In genomic region chr13:76256350-76256749, GRCm38 (mm10) we compare ENCODE assay signal across 16 mouse cellular contexts. TPM values are rescaled to one million over a fixed set of nuclear protein-coding genes. Genes with fewer than 3 reads are reported as not detected.
A peak's percentile ranks its signal among the peaks of the same experiment; 100 is the strongest.
DNase-seq lines count a peak whose midpoint lies in the region; ATAC-seq and TF ChIP-seq lines count a peak whose summit lies in the region.
"Had no signal": no experiment of that assay in that cellular context is flagged by ENCODE, and none has a peak within 500 bp of the region (broad histone marks: within the 10 kb centered on the region; RNA-seq: fewer than 3 reads in every experiment).

No protein-coding gene starts in this region.

- peak; percentile 86 for TF ChIP-seq EP300 in CH12.LX (IDR thresholded peaks at IDR 0.05; ENCODE audit: low read length)

- peak; percentile 37; the same call in 1 of the 2 replicates for ATAC-seq in granulocyte monocyte progenitor cell, adult 5-6 weeks (replicated peaks; ENCODE audit: poor library complexity, severe bottlenecking)
- ATAC-seq in midbrain, embryonic 15.5 days (replicated peaks) = no peak
- ATAC-seq: forebrain, embryonic 16.5 days; inflammation-experienced regulatory T-cells, adult 6 months had no signal

- H3K4me1 ChIP-seq in CH12.LX (ENCODE audit: control insufficient read depth in 1 of 2, insufficient read depth in 2 of 2) = peaks cover 25 to 58% of the 10 kb centered on the region in 2 experiments
- H3K4me1 ChIP-seq in midbrain, embryonic 15.5 days = no peaks in the 10 kb centered on the region
- H3K4me1 ChIP-seq: embryonic facial prominence, embryonic 15.5 days; limb, embryonic 10.5 days had no signal

- no peaks in the 10 kb centered on the region for H3K79me2 ChIP-seq in CH12.LX (replicated peaks; ENCODE audit: control insufficient read depth, extremely low read depth, insufficient read depth, poor library complexity, severe bottlenecking)

- 84% methylated on average over 3 of the region's 3 CpGs for WGBS in midbrain, embryonic 15.5 days

- in situ Hi-C loops in CH12.LX (cut with MboI; ENCODE audit: low pct_ligation_motif_present, low pct_unique_long_range_greater_than_20kb, low sequenced_read_pairs) = no loop called here

- intact Hi-C loops in gastrocnemius, adult 2 months (cut with DNase I) = no loop called here

- no peak for TF ChIP-seq POLR2A in CH12.LX (IDR thresholded peaks at IDR 0.05; ENCODE audit: low read depth, low read length)

- peak overlapping the region; percentile 89 for H3K27ac ChIP-seq in CH12.LX (ENCODE audit: insufficient read depth, low read depth)
- H3K27ac ChIP-seq in gastrocnemius, adult 2 months = no peak overlapping the region
- no peak overlapping the region for H3K27ac ChIP-seq in midbrain, embryonic 15.5 days
- H3K27ac ChIP-seq: embryonic facial prominence, embryonic 15.5 days; limb, embryonic 10.5 days had no signal

- dilution Hi-C loops in CH12.LX (cut with MboI; ENCODE audit: extremely low pct_ligation_motif_present, extremely low pct_unique_long_range_greater_than_20kb, low sequenced_read_pairs) = no loop called here

- DNase-seq in lung, postnatal 25 days (ENCODE audit: low spot score) = peak; percentile 4
- no peak for DNase-seq in lung, postnatal 14 days
- peak; percentile 88 for DNase-seq in CH12.LX (ENCODE audit: extremely low read depth)
- peak; percentile 1 to 34 for DNase-seq in natural killer cell, adult 2 months (ENCODE audit: low spot score in 2 of 2)
- DNase-seq in gastrocnemius, adult 2 months = no peak
- DNase-seq in frontal cortex, postnatal 14 days (ENCODE audit: low spot score in 2 of 2) = no peak
- DNase-seq: cerebellum, adult 9-10 months; thymus, adult 18-20 months had no signal

- no peak for TF ChIP-seq CTCF in CH12.LX (conservative IDR thresholded peaks at IDR 0.05 in 1 of 2, IDR thresholded peaks at IDR 0.05 in 1 of 2; ENCODE audit: low read depth in 2 of 2, low read length in 2 of 2)
- TF ChIP-seq CTCF in gastrocnemius, adult 2 months (IDR thresholded peaks at IDR 0.05) = no peak

- no peaks in the 10 kb centered on the region for H3K27me3 ChIP-seq in CH12.LX (replicated peaks)
- no peaks in the 10 kb centered on the region for H3K27me3 ChIP-seq in midbrain, embryonic 15.5 days (replicated peaks)
- H3K27me3 ChIP-seq: embryonic facial prominence, embryonic 15.5 days had no signal

- peaks cover 4% of the 10 kb centered on the region for H3K9me3 ChIP-seq in CH12.LX (replicated peaks; ENCODE audit: low read length)
- H3K9me3 ChIP-seq in midbrain, embryonic 15.5 days = no peaks in the 10 kb centered on the region
- H3K9me3 ChIP-seq: embryonic facial prominence, embryonic 15.5 days; limb, embryonic 10.5 days had no signal

- peak overlapping the region; percentile 35 for H3K9ac ChIP-seq in CH12.LX (ENCODE audit: insufficient read depth, low read depth)
- no peak overlapping the region for H3K9ac ChIP-seq in midbrain, embryonic 15.5 days
- H3K9ac ChIP-seq: embryonic facial prominence, embryonic 15.5 days had no signal

- H3K4me3 ChIP-seq in CH12.LX (replicated peaks in 1 of 3; ENCODE audit: low read depth in 2 of 3, low read length in 2 of 3, poor library complexity in 1 of 3) = no peak overlapping the region
- H3K4me3 ChIP-seq in gastrocnemius, adult 2 months = no peak overlapping the region
- no peak overlapping the region for H3K4me3 ChIP-seq in midbrain, embryonic 15.5 days
- H3K4me3 ChIP-seq: embryonic facial prominence, embryonic 15.5 days; limb, embryonic 10.5 days had no signal

- no peak for TF ChIP-seq RAD21 in CH12.LX (IDR thresholded peaks at IDR 0.05; ENCODE audit: low read depth, low read length)

- no peaks in the 10 kb centered on the region for H3K36me3 ChIP-seq in CH12.LX (replicated peaks in 1 of 2; ENCODE audit: control insufficient read depth in 1 of 2, insufficient read depth in 1 of 2, low read length in 1 of 2)
- H3K36me3 ChIP-seq in midbrain, embryonic 15.5 days (replicated peaks) = no peaks in the 10 kb centered on the region
- H3K36me3 ChIP-seq: embryonic facial prominence, embryonic 15.5 days; limb, embryonic 10.5 days had no signal

- H3K4me2 ChIP-seq in CH12.LX (ENCODE audit: insufficient read depth, low read depth, poor library complexity, severe bottlenecking) = peak overlapping the region; percentile 81
- no peak overlapping the region for H3K4me2 ChIP-seq in midbrain, embryonic 15.5 days
- H3K4me2 ChIP-seq: embryonic facial prominence, embryonic 15.5 days; midbrain, embryonic 11.5 days had no signal

TF ChIP-seq in CH12.LX, 34 proteins besides CTCF, POLR2A, EP300 and RAD21:
- TF ChIP-seq ETS1 (conservative IDR thresholded peaks at IDR 0.05; ENCODE audit: low read depth, low read length) = peak; percentile 96
- TF ChIP-seq ELF1 (IDR thresholded peaks at IDR 0.05; ENCODE audit: low read depth, low read length) = peak; percentile 44; the same call in 1 of the 2 replicates
- TF ChIP-seq ZNF384 (IDR thresholded peaks at IDR 0.05; ENCODE audit: low read depth, low read length) = no peak
- TF ChIP-seq TBP (conservative IDR thresholded peaks at IDR 0.05; ENCODE audit: low read depth, low read length) = no peak
- 0 out of 2 replicates have a peak, but pooled peaks have one; percentile 47 for TF ChIP-seq MYC (IDR thresholded peaks at IDR 0.05; ENCODE audit: low read depth, low read length)
- TF ChIP-seq MAX (IDR thresholded peaks at IDR 0.05; ENCODE audit: low read length) = peak; percentile 94
- TF ChIP-seq CHD2 (IDR thresholded peaks at IDR 0.05; ENCODE audit: low read length) = no peak
- TF ChIP-seq SIN3A (IDR thresholded peaks at IDR 0.05; ENCODE audit: low read length) = 0 out of 2 replicates have a peak, but pooled peaks have one; percentile 69
- peak; percentile 92 for TF ChIP-seq IRF4 (IDR thresholded peaks at IDR 0.05; ENCODE audit: low read depth, low read length)
- no peak for TF ChIP-seq CHD1 (IDR thresholded peaks at IDR 0.05; ENCODE audit: low read depth, low read length)
- 0 out of 2 replicates have a peak, but pooled peaks have one; percentile 52 for TF ChIP-seq KAT2A (IDR thresholded peaks at IDR 0.05; ENCODE audit: insufficient replicate concordance, low read length)
- no peak for TF ChIP-seq NRF1 (IDR thresholded peaks at IDR 0.05; ENCODE audit: low read depth, low read length)
- no peak for TF ChIP-seq ZC3H11A (IDR thresholded peaks at IDR 0.05; ENCODE audit: low read depth, low read length)
- no peak for TF ChIP-seq POLR2AphosphoS2 (IDR thresholded peaks at IDR 0.05; ENCODE audit: low read depth, low read length)
- no peak for TF ChIP-seq SMC3 (IDR thresholded peaks at IDR 0.05; ENCODE audit: low read depth, low read length)
- peak; percentile 73 for TF ChIP-seq GABPA (IDR thresholded peaks at IDR 0.05; ENCODE audit: insufficient replicate concordance, low read depth, low read length)
- no peak for TF ChIP-seq E2F4 (IDR thresholded peaks at IDR 0.05; ENCODE audit: insufficient replicate concordance, low read depth, low read length)
- TF ChIP-seq BHLHE40 (IDR thresholded peaks at IDR 0.05; ENCODE audit: low read depth, low read length) = peak; percentile 98
- peak; percentile 86 for TF ChIP-seq USF2 (conservative IDR thresholded peaks at IDR 0.05; ENCODE audit: low read depth, low read length)
- TF ChIP-seq USF1 (IDR thresholded peaks at IDR 0.05; ENCODE audit: low read depth, low read length) = peak; percentile 89
- TF ChIP-seq HCFC1 (IDR thresholded peaks at IDR 0.05; ENCODE audit: low read depth, low read length) = 0 out of 2 replicates have a peak, but pooled peaks have one; percentile 12
- TF ChIP-seq MAZ (IDR thresholded peaks at IDR 0.05; ENCODE audit: low read depth, low read length) = 0 out of 2 replicates have a peak, but pooled peaks have one; percentile 29
- no peak for TF ChIP-seq ZMIZ1 (IDR thresholded peaks at IDR 0.05; ENCODE audit: low read depth, low read length)
- peak; percentile 53; the same call in 1 of the 2 replicates for TF ChIP-seq JUND (conservative IDR thresholded peaks at IDR 0.05; ENCODE audit: low read depth, low read length)
- TF ChIP-seq MAFK (IDR thresholded peaks at IDR 0.05; ENCODE audit: insufficient replicate concordance, low read length) = peak; percentile 99
- TF ChIP-seq PAX5 (IDR thresholded peaks at IDR 0.05; ENCODE audit: low read length) = no peak
- TF ChIP-seq TCF12 (IDR thresholded peaks at IDR 0.05; ENCODE audit: low read depth, low read length) = peak; percentile 68
- no peak for TF ChIP-seq UBTF (IDR thresholded peaks at IDR 0.05; ENCODE audit: low read depth, low read length)
- TF ChIP-seq MXI1 (IDR thresholded peaks at IDR 0.05; ENCODE audit: low read depth, low read length) = no peak; the same call in 1 of the 2 replicates
- no peak; the same call in 1 of the 2 replicates for TF ChIP-seq NELFE (IDR thresholded peaks at IDR 0.05; ENCODE audit: low read depth, low read length)
- peak; percentile 85 for TF ChIP-seq MEF2A (IDR thresholded peaks at IDR 0.05; ENCODE audit: borderline replicate concordance, low read depth, low read length)
- TF ChIP-seq JUN (IDR thresholded peaks at IDR 0.05; ENCODE audit: insufficient read depth, low read depth, low read length) = no peak; the same call in 1 of the 2 replicates
- TF ChIP-seq RCOR1 (conservative IDR thresholded peaks at IDR 0.05; ENCODE audit: low read depth, low read length) = no peak
- no peak for TF ChIP-seq ZKSCAN1 (IDR thresholded peaks at IDR 0.05; ENCODE audit: borderline replicate concordance, low read depth, low read length)

RNA-seq across cellular contexts. Expression of gene Fam81b, which starts 48.5 kb away (rescaled TPM):
- total RNA-seq in CH12.LX (2012; rRNA removed) = not detected in 2 replicates
- total RNA-seq in CH12.LX (2014; rRNA removed) = not detected in 2 replicates
- polyA plus RNA-seq in CH12.LX (2012; ENCODE audit: insufficient read length, low read depth) = not detected in 2 replicates
- total RNA-seq in granulocyte monocyte progenitor cell, adult 5-6 weeks (2014; fragmentation: Nextera tagmentation) = not detected in 2 replicates
- total RNA-seq in granulocyte monocyte progenitor cell, adult 5-6 weeks (2017) = not detected in 2 replicates
- under 1 TPM in 1 of 2 experiments, not detected in 1; 0.18 TPM for total RNA-seq in gastrocnemius, adult 2 months (2021)
- polyA plus RNA-seq in midbrain, embryonic 15.5 days (2015; fragmentation: Nextera tagmentation; extraction: Ambion mirVana) = 0.25 and 1.00 TPM in 2 replicates
- polyA plus RNA-seq: heart, postnatal 0 days; inflammation-experienced regulatory T-cells, adult 6 months; limb, embryonic 10.5 days; midbrain, embryonic 11.5 days had no signal

Comparison
In these comparisons a context has a peak if more than half of its experiments do, and no peak if none do; other contexts are left out.
1. DNase-seq: peak in lung, postnatal 25 days (single experiment), CH12.LX (single experiment) and natural killer cell, adult 2 months (2 of 2); none in lung, postnatal 14 days (single experiment), gastrocnemius, adult 2 months (single experiment) and frontal cortex, postnatal 14 days (0 of 2).